Mouse (Mus musculus) kidney, adult 2 months (tissue): ENCODE results near the gene Psip1. TPM values are rescaled to one million over a fixed set of nuclear protein-coding genes. Genes with fewer than 3 reads are reported as not detected.

ENCODE experiments used
- DNase-seq: peaks from one replicate; pipeline ENCODE4 v3.0.0; 2021
- H3K27ac ChIP-seq: fragments of 200-500 bp; 2 replicates; pipeline ENCODE4 v1.5.1; 2012; ENCODE audit warnings: low read depth, low read length, control low read depth, inconsistent platforms; ENCODE audit not compliant: insufficient read depth
- H3K27me3 ChIP-seq: fragments of 200-500 bp; replicated peaks from 2 replicates; pipeline ENCODE4 v1.6.1; 2012; ENCODE audit warnings: mild to moderate bottlenecking, moderate library complexity, low read length, inconsistent platforms; ENCODE audit not compliant: control insufficient read depth, insufficient read depth
- H3K36me3 ChIP-seq: fragments of 200-500 bp; 2 replicates; pipeline ENCODE4 v1.6.1; 2012; ENCODE audit warnings: mild to moderate bottlenecking, moderate library complexity, low read length, inconsistent platforms; ENCODE audit not compliant: control insufficient read depth, insufficient read depth
- H3K4me1 ChIP-seq: fragments of 200-500 bp; 2 replicates; pipeline ENCODE4 v1.6.1; 2011; ENCODE audit warnings: low read length; ENCODE audit not compliant: control insufficient read depth, insufficient read depth
- H3K4me3 ChIP-seq: fragments of 200-500 bp; 2 replicates; pipeline ENCODE4 v1.5.1; 2011; ENCODE audit warnings: mild to moderate bottlenecking, low read depth, low read length, control low read depth; ENCODE audit not compliant: insufficient read depth
- CTCF ChIP-seq: fragments of 200-500 bp; conservative IDR thresholded peaks from 2 replicates; pipeline ENCODE4 v1.5.1; 2011; ENCODE audit warnings: low read depth, mild to moderate bottlenecking, control low read depth, low read length, moderate library complexity, mixed read lengths; ENCODE audit not compliant: insufficient read depth, insufficient read length
- POLR2A ChIP-seq: fragments of 200-500 bp; IDR thresholded peaks from one replicate; pipeline ENCODE4 v1.6.1; 2011; ENCODE audit warnings: low read depth, low read length, control low read depth
- WGBS: fragments of 180-500 bp; shearing (Covaris S2); methylation state at CpG from one replicate; pipeline ENCODE4 v1.1.7; 2018; 5-methylcytosine and 5-hydroxymethylcytosine counted together
- polyA plus RNA-seq: library from polyadenylated mRNA; depleted of rRNA; stranded (reverse); fragments of >200 nt; gene quantifications from 2 replicates; pipeline ENCODE4 v1.2.3, GENCODE M21; 2012; rRNA removed

Psip1 gene
- polyA plus RNA-seq, 1 experiment: 11.0 TPM

DNA sequence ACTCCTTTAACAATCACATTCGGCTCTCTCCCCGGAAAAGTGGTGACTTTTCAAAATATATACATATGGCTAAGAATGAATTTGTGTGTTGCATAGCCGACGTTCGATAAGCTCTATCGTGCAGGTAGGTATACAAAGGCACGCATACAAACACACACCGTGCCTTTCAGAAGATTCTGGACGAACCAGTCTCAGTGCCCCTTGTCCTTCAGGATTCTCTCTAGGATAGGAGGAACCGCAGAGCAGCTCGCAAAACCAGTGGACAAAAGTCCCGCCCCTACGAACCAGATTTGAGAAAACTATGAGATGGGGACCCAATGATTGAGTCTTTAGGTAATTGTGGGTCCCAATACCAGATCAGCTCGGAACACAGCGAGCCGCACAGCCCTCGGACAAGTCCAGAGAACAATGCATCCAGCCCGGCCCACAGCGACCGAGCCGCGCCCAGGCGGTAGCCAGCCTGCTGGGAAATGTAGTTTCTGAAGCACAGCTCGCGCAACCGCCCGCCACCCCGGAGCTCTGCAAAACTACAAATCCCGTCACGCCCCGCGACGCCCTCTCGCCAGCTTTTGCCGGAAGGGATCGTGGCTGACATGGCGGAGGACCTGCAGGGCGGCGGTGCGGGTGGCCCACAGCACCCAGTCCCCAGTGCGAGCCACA, 69.0 kb downstream of the Psip1 start, which contains the start of gene Snapc3:
Snapc3 (plus strand) TSS at position 565 of the 660 bp plus-strand sequence.
- WGBS: under 1% methylated on average over 41 of the region's 41 CpGs
- no peaks in the 10 kb centered on the region for H3K27me3 ChIP-seq
- TF ChIP-seq POLR2A (peak; percentile 70), CTCF (no peak)

GRCm38 (mm10) chr4:83414241-83414824, 71.9 kb downstream of the Psip1 start:
- no peak overlapping the region for H3K4me3 ChIP-seq
- H3K36me3 ChIP-seq: no peaks in the 10 kb centered on the region
- H3K27me3 ChIP-seq: no peaks in the 10 kb centered on the region
- TF ChIP-seq CTCF (no peak), POLR2A (no peak)
- no peak for DNase-seq
- H3K4me1 ChIP-seq: peaks cover 5% of the 10 kb centered on the region; the same call in 1 of the 2 replicates
- no peak overlapping the region for H3K27ac ChIP-seq
- WGBS: 82% methylated on average over 5 of the region's 5 CpGs

More for the DNA sequence above, 69.0 kb downstream of the Psip1 start, which contains the start of gene Snapc3:
- Histone ChIP-seq H3K36me3 (no peaks in the 10 kb centered on the region), H3K4me1 (peaks cover 5% of the 10 kb centered on the region; the same call in 1 of the 2 replicates), H3K4me3 (peak within 1 kb of the TSS; percentile 97), H3K27ac (peak within 1 kb of the TSS; percentile 65)
- DNase-seq: peak; percentile 97

GRCm38 (mm10) chr4:83412060-83412459, 74.2 kb downstream of the Psip1 start:
- no peak overlapping the region for H3K4me3 ChIP-seq
- 62% methylated on average over 3 of the region's 3 CpGs for WGBS
- DNase-seq: no peak

DNA sequence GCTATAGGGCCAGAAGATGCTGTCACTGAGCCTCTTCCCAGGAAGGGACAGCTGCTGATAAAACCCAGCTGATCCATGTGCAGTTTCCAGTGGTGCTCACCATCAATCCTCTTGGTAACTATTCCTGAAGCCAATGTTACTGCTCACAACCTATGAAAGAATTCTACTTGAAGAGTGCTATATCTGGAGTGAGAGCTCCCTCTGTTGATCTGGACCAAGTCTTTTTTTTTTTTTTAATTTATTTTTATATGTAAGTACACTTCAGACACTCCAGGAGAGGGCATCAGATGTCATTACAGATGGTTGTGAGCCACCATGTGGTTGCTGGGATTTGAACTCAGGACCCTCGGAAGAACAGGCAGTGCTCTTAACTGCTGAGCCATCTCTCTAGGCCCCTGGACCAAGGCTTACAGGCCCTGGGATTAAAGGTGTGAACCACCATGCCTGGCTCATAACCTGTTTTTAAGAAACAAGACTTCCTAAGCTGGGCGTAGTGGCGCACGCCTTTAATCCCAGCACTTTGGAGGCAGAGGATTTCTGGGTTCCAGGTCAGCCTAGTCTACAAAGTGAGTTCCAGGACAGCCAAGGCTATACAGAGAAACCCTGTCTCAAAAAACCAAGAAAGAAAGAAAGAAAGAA, 76.3 kb downstream of the Psip1 start:
- Histone ChIP-seq H3K27me3 (no peaks in the 10 kb centered on the region), H3K36me3 (no peaks in the 10 kb centered on the region), H3K4me1 (no peaks in the 10 kb centered on the region), H3K4me3 (no peak overlapping the region), H3K27ac (no peak overlapping the region)
- WGBS: 96% methylated on average over 4 of the region's 4 CpGs
- peak; percentile 30 for DNase-seq
- TF ChIP-seq CTCF (no peak), POLR2A (no peak)

More at GRCm38 (mm10) chr4:83412060-83412459, 74.2 kb downstream of the Psip1 start:
- Histone ChIP-seq H3K27me3 (no peaks in the 10 kb centered on the region), H3K27ac (no peak overlapping the region), H3K36me3 (no peaks in the 10 kb centered on the region), H3K4me1 (no peaks in the 10 kb centered on the region)
- no peak for TF ChIP-seq POLR2A

DNA sequence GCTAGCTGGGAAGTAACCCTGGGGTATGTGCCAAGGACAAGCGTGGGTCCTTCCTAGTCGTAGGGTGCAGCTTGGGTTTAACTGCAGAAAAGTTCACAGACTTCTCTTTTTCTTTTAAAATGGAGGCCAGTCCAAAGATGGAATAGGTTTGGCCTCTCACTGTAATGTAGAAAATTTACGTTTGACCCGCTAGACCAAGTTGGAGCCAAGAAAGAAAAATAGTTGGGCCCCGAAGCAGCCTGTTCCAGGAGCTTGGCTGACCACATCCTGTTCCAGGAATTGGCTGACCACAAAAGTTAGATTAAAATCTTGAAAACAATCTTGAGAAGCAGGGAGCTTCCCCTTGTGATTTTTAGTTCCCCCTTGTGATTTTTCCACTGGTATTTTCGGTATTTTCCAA, 78.6 kb downstream of the Psip1 start:
- no peaks in the 10 kb centered on the region for H3K27me3 ChIP-seq
- no peak for DNase-seq
- no peaks in the 10 kb centered on the region for H3K4me1 ChIP-seq
- H3K36me3 ChIP-seq: no peaks in the 10 kb centered on the region
- WGBS: 81% methylated on average over 6 of the region's 6 CpGs
- H3K27ac ChIP-seq: no peak overlapping the region
- TF ChIP-seq POLR2A (no peak), CTCF (no peak)
- no peak overlapping the region for H3K4me3 ChIP-seq

Other genes with a start within 250 kb of the Psip1 start
- 2.0 and 2.5 TPM in 2 replicates for gene Ttc39b, start 162.2 kb downstream of the Psip1 start, polyA plus RNA-seq
- 8.0 and 10.3 TPM in 2 replicates for gene Snapc3, start 68.7 kb downstream of the Psip1 start, polyA plus RNA-seq
- gene Ccdc171, start 39.1 kb upstream of the Psip1 start, polyA plus RNA-seq: 0.72 TPM in 2 replicates